In the genomic region with DNA sequence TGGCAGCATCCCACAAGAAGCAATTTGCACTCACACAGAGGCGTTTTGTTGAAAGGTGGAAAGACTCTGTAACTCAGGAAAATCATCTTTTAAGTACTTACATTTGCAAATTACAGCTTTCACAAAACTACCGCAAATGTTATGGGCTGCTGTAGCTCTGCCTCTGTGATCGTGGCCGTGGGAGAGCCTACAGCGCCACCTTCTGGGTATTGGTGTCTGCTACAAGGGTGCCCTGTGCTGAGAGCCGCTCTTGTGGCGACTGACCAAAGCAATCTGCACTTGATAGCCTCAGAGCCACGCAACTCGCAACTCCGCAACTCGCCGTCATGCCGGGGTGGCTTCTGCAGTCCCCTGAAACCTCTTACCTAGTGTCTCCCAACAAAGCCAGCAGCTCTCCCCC, we compare ENCODE assay signal across 8 mouse cellular contexts. TPM values are rescaled to one million over a fixed set of nuclear protein-coding genes. Genes with fewer than 3 reads are reported as not detected.
DNase-seq lines count a peak whose midpoint lies in the region; ATAC-seq and TF ChIP-seq lines count a peak whose summit lies in the region.

No protein-coding gene starts in this region.

- DNase-seq in intestine, embryonic 14.5 days (ENCODE audit: low spot score), result peak; percentile 79
- peak; percentile 85 for DNase-seq in NIH3T3 (ENCODE audit: low read depth)
- DNase-seq in cerebellum, postnatal 36 days, result peak; percentile 58 to 66
- peak; percentile 80 to 85 for DNase-seq in left cerebral cortex, adult 2 months (ENCODE audit: extremely low spot score in 1 of 2, low spot score in 2 of 2)
- DNase-seq in telencephalon, adult 2 months (ENCODE audit: low read depth, low spot score), result peak; percentile 55

- H3K36me3 ChIP-seq in intestine, embryonic 14.5 days (ENCODE audit: control insufficient read depth, insufficient read depth, low read length), result no peaks in the 10 kb centered on the region
- no peaks in the 10 kb centered on the region for H3K36me3 ChIP-seq in intestine, embryonic 15.5 days
- no peaks in the 10 kb centered on the region for H3K36me3 ChIP-seq in midbrain, embryonic 13.5 days

- no peak overlapping the region for H3K9ac ChIP-seq in intestine, embryonic 14.5 days (ENCODE audit: low read length)
- no peak overlapping the region for H3K9ac ChIP-seq in intestine, embryonic 15.5 days
- peak overlapping the region; percentile 52; the same call in 1 of the 2 replicates for H3K9ac ChIP-seq in midbrain, embryonic 13.5 days (replicated peaks)

- no peak overlapping the region for H3K4me3 ChIP-seq in intestine, embryonic 14.5 days (ENCODE audit: low read depth, low read length)
- no peak overlapping the region for H3K4me3 ChIP-seq in intestine, embryonic 15.5 days (replicated peaks)
- H3K4me3 ChIP-seq in left cerebral cortex, adult 2 months, result no peak overlapping the region
- peak overlapping the region; percentile 16; the same call in 1 of the 2 replicates for H3K4me3 ChIP-seq in midbrain, embryonic 13.5 days (replicated peaks)

- no peak; the same call in 1 of the 2 replicates for ATAC-seq in intestine, embryonic 14.5 days (replicated peaks; ENCODE audit: low FRiP score, low TSS enrichment, low read depth)
- ATAC-seq in intestine, embryonic 15.5 days, result no peak; the same call in 1 of the 2 replicates
- peak; percentile 54; the same call in 1 of the 2 replicates for ATAC-seq in granulocyte monocyte progenitor cell, adult 5-6 weeks (replicated peaks; ENCODE audit: poor library complexity, severe bottlenecking)
- peak; percentile 90 for ATAC-seq in midbrain, embryonic 13.5 days

- intact Hi-C loops in left cerebral cortex, adult 2 months (cut with DNase I), result loop anchor here (1.0 to 10.0 kb wide), 3 partner anchors 81 to 1414 kb away; a partner anchor contains a TSS

- H3K9me3 ChIP-seq in intestine, embryonic 14.5 days (ENCODE audit: control insufficient read depth, low read length), result no peaks in the 10 kb centered on the region
- no peaks in the 10 kb centered on the region for H3K9me3 ChIP-seq in intestine, embryonic 15.5 days
- no peaks in the 10 kb centered on the region for H3K9me3 ChIP-seq in midbrain, embryonic 13.5 days

- no peak overlapping the region for H3K4me2 ChIP-seq in intestine, embryonic 14.5 days (ENCODE audit: low read length)
- no peak overlapping the region for H3K4me2 ChIP-seq in intestine, embryonic 15.5 days (replicated peaks)
- peak overlapping the region; percentile 45 for H3K4me2 ChIP-seq in midbrain, embryonic 13.5 days (replicated peaks)

- H3K27me3 ChIP-seq in intestine, embryonic 14.5 days (replicated peaks; ENCODE audit: control insufficient read depth, insufficient read depth, low read length), result no peaks in the 10 kb centered on the region
- H3K27me3 ChIP-seq in intestine, embryonic 15.5 days (replicated peaks), result peaks cover 13% of the 10 kb centered on the region; the same call in 1 of the 2 replicates
- peaks cover 11% of the 10 kb centered on the region; the same call in 1 of the 2 replicates for H3K27me3 ChIP-seq in midbrain, embryonic 13.5 days

- no peak overlapping the region for H3K27ac ChIP-seq in intestine, embryonic 14.5 days (ENCODE audit: low read depth)
- H3K27ac ChIP-seq in intestine, embryonic 15.5 days, result no peak overlapping the region
- no peak overlapping the region for H3K27ac ChIP-seq in left cerebral cortex, adult 2 months
- no peak overlapping the region for H3K27ac ChIP-seq in midbrain, embryonic 13.5 days

- 8% methylated on average over 13 of the region's 13 CpGs for WGBS in intestine, embryonic 14.5 days
- WGBS in intestine, embryonic 15.5 days, result 4% methylated on average over 13 of the region's 13 CpGs
- WGBS in midbrain, embryonic 13.5 days, result 7% methylated on average over 13 of the region's 13 CpGs

- H3K4me1 ChIP-seq in intestine, embryonic 14.5 days (replicated peaks; ENCODE audit: control insufficient read depth, insufficient read depth, low read length), result no peaks in the 10 kb centered on the region
- H3K4me1 ChIP-seq in intestine, embryonic 15.5 days (replicated peaks), result no peaks in the 10 kb centered on the region
- H3K4me1 ChIP-seq in midbrain, embryonic 13.5 days (replicated peaks), result peaks cover 4% of the 10 kb centered on the region; the same call in 1 of the 2 replicates

- peak; percentile 91 for TF ChIP-seq CTCF in left cerebral cortex, adult 2 months (IDR thresholded peaks at IDR 0.05)

RNA-seq across cellular contexts. Expression of a gene that starts 16.2 kb away (rescaled TPM):
- 9.1 and 9.5 TPM in 2 replicates for polyA plus RNA-seq in intestine, embryonic 14.5 days (2014; fragmentation: Nextera tagmentation; extraction: Ambion mirVana)
- polyA plus RNA-seq in intestine, embryonic 15.5 days (2015; fragmentation: Nextera tagmentation; extraction: Ambion mirVana), result 14.5 and 15.1 TPM in 2 replicates
- 3.9 and 4.8 TPM in 2 replicates for total RNA-seq in granulocyte monocyte progenitor cell, adult 5-6 weeks (2014; fragmentation: Nextera tagmentation)
- total RNA-seq in granulocyte monocyte progenitor cell, adult 5-6 weeks (2017), result 1.4 and 2.8 TPM in 2 replicates
- 10 to 100 TPM; 10.9 to 12.6 TPM for total RNA-seq in left cerebral cortex, adult 2 months (2021)
- 24.4 and 30.2 TPM in 2 replicates for polyA plus RNA-seq in midbrain, embryonic 13.5 days (2015; fragmentation: Nextera tagmentation; extraction: Ambion mirVana)

RNA-seq across cellular contexts. Expression of a gene that starts 41.2 kb away (rescaled TPM):
- 121 and 127 TPM in 2 replicates for polyA plus RNA-seq in intestine, embryonic 14.5 days (2014; fragmentation: Nextera tagmentation; extraction: Ambion mirVana)
- polyA plus RNA-seq in intestine, embryonic 15.5 days (2015; fragmentation: Nextera tagmentation; extraction: Ambion mirVana), result 99.6 and 103 TPM in 2 replicates
- total RNA-seq in granulocyte monocyte progenitor cell, adult 5-6 weeks (2014; fragmentation: Nextera tagmentation), result 18.5 and 36.9 TPM in 2 replicates
- total RNA-seq in granulocyte monocyte progenitor cell, adult 5-6 weeks (2017), result 64.5 and 80.8 TPM in 2 replicates
- total RNA-seq in left cerebral cortex, adult 2 months (2021), result 1 to 10 TPM in 1 of 2 experiments, under 1 TPM in 1; 0.87 to 1.2 TPM
- 42.1 and 43.3 TPM in 2 replicates for polyA plus RNA-seq in midbrain, embryonic 13.5 days (2015; fragmentation: Nextera tagmentation; extraction: Ambion mirVana)

RNA-seq across cellular contexts. Expression of a gene that starts 41.3 kb away (rescaled TPM):
- 44.0 and 45.6 TPM in 2 replicates for polyA plus RNA-seq in intestine, embryonic 14.5 days (2014; fragmentation: Nextera tagmentation; extraction: Ambion mirVana)
- polyA plus RNA-seq in intestine, embryonic 15.5 days (2015; fragmentation: Nextera tagmentation; extraction: Ambion mirVana), result 35.1 and 39.5 TPM in 2 replicates
- 21.5 and 32.6 TPM in 2 replicates for total RNA-seq in granulocyte monocyte progenitor cell, adult 5-6 weeks (2014; fragmentation: Nextera tagmentation)
- 33.3 and 38.9 TPM in 2 replicates for total RNA-seq in granulocyte monocyte progenitor cell, adult 5-6 weeks (2017)
- 10 to 100 TPM; 22.1 to 23.8 TPM for total RNA-seq in left cerebral cortex, adult 2 months (2021)
- polyA plus RNA-seq in midbrain, embryonic 13.5 days (2015; fragmentation: Nextera tagmentation; extraction: Ambion mirVana), result 30.5 and 31.6 TPM in 2 replicates

Comparison
In these comparisons a context has a peak if more than half of its experiments do, and no peak if none do; other contexts are left out.
1. ATAC-seq: peak in granulocyte monocyte progenitor cell, adult 5-6 weeks (single experiment) and midbrain, embryonic 13.5 days (single experiment); none in intestine, embryonic 14.5 days (single experiment) and intestine, embryonic 15.5 days (single experiment).
2. Peak in every context shown above with its lines, with median percentiles within 50 percentile points of each other: DNase-seq.